Mouse (Mus musculus) neural tube, embryonic 11.5 days (tissue): ENCODE data around the gene Hcn1. TPM values are rescaled to one million over a fixed set of nuclear protein-coding genes. Genes with fewer than 3 reads are reported as not detected.
"Not testable (repeated sequence)": the region's sequence is repeated elsewhere in the genome, so short reads cannot be mapped to it uniquely, and the experiment has no call there.

Experiments used
- ATAC-seq: fragments of 200-750 bp; cut with Nextera tagmentation; 2 replicates; pipeline ENCODE4 v1.8.0; 2017; ENCODE audit warnings: moderate number of reproducible peaks, mild to moderate bottlenecking, moderate TSS enrichment, moderate library complexity; ENCODE audit not compliant: insufficient read depth, low FRiP score, low TSS enrichment
- DNase-seq: peaks from one replicate; pipeline ENCODE4 v3.0.0-alpha.2; 2015; ENCODE audit warnings: low spot score
- H3K27ac ChIP-seq: fragments of 300-500 bp; sonication (generic); 2 replicates; pipeline ENCODE4 v1.5.1; 2014; ENCODE audit warnings: low read depth, mild to moderate bottlenecking, low read length
- H3K27me3 ChIP-seq: fragments of 300-500 bp; sonication (generic); 2 replicates; pipeline ENCODE4 v1.6.1; 2014; ENCODE audit warnings: mild to moderate bottlenecking, low read length, mixed read lengths; ENCODE audit not compliant: control insufficient read depth, insufficient read depth
- H3K36me3 ChIP-seq: fragments of 300-500 bp; sonication (generic); 2 replicates; pipeline ENCODE4 v1.6.1; 2014; ENCODE audit warnings: mild to moderate bottlenecking, low read length, moderate library complexity, mixed read lengths; ENCODE audit not compliant: control insufficient read depth, insufficient read depth
- H3K4me1 ChIP-seq: fragments of 300-500 bp; sonication (generic); 2 replicates; pipeline ENCODE4 v1.6.1; 2014; ENCODE audit warnings: low read length, mixed read lengths; ENCODE audit not compliant: control insufficient read depth, insufficient read depth
- H3K4me2 ChIP-seq: fragments of 300-500 bp; sonication (generic); 2 replicates; pipeline ENCODE4 v1.6.1; 2014; ENCODE audit warnings: low read depth, mild to moderate bottlenecking, moderate library complexity
- H3K4me3 ChIP-seq: fragments of 300-500 bp; sonication (generic); 2 replicates; pipeline ENCODE4 v1.5.1; 2014; ENCODE audit warnings: low read depth, low read length
- H3K9ac ChIP-seq: fragments of 300-500 bp; sonication (generic); 2 replicates; pipeline ENCODE4 v1.6.1; 2014; ENCODE audit warnings: mild to moderate bottlenecking, low read length
- H3K9me3 ChIP-seq: fragments of 300-500 bp; sonication (generic); 2 replicates; pipeline ENCODE4 v1.6.1; 2016; ENCODE audit warnings: low read length; ENCODE audit not compliant: control insufficient read depth
- WGBS: fragments of 180-500 bp; shearing (Covaris S2); extraction: QIAGEN DNeasy Blood & Tissue Kit; methylation state at CpG from one replicate; pipeline ENCODE4 v1.1.7; 2014; 5-methylcytosine and 5-hydroxymethylcytosine counted together
- polyA plus RNA-seq: library from polyadenylated mRNA; unstranded; fragments of >200 nt; fragmentation: Nextera tagmentation; extraction: Ambion mirVana; gene quantifications from 2 replicates; pipeline ENCODE4 v1.2.1, GENCODE M21; 2014

Gene Hcn1
- polyA plus RNA-seq, 1 experiment from 2014 or later, result 0.09 TPM

GRCm38 (mm10) chr13:117999767-118000488 is 397.8 kb downstream of the Hcn1 start:
- Histone ChIP-seq H3K4me3 (no peak overlapping the region), H3K27ac (no peak overlapping the region), H3K4me2 (no peak overlapping the region), H3K4me1 (no peaks in the 10 kb centered on the region), H3K9me3 (no peaks in the 10 kb centered on the region), H3K27me3 (no peaks in the 10 kb centered on the region), H3K9ac (no peak overlapping the region), H3K36me3 (no peaks in the 10 kb centered on the region)
- 79% methylated on average over 2 of the region's 2 CpGs for WGBS
- ATAC-seq (no peak), DNase-seq (no peak)

DNA sequence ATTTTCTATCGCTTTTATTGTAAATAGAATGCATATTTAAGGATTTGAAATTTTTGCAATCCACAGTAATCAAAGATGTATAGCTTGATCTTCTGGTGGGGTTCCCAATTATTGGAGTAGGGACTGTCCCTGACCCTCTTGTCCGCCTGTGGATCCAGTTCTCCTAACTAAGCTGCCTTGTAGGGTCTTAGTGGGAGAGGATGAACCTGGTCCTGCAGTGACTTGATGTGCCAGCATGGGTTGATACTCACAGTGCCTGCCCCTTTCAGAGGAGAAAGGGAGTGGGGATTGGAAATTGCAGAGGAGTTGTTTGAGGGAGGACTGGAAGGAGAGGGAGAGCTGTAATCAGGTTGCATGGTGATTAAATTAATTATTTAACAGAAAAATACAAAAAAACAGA is 398.4 kb downstream of the Hcn1 start:
- no peaks in the 10 kb centered on the region for H3K27me3 ChIP-seq
- no peak overlapping the region for H3K4me2 ChIP-seq
- no peaks in the 10 kb centered on the region for H3K36me3 ChIP-seq
- H3K4me3 ChIP-seq, result no peak overlapping the region
- DNase-seq (no peak), ATAC-seq (no peak)
- 89% methylated on average over 2 of the region's 2 CpGs for WGBS
- no peak overlapping the region for H3K27ac ChIP-seq
- H3K9ac ChIP-seq, result no peak overlapping the region
- H3K9me3 ChIP-seq, result no peaks in the 10 kb centered on the region
- no peaks in the 10 kb centered on the region for H3K4me1 ChIP-seq

GRCm38 (mm10) chr13:118021176-118021575 is 419.1 kb downstream of the Hcn1 start:
- Histone ChIP-seq H3K4me2 (no peak overlapping the region), H3K9me3 (no peaks in the 10 kb centered on the region), H3K9ac (no peak overlapping the region), H3K27me3 (no peaks in the 10 kb centered on the region), H3K27ac (no peak overlapping the region), H3K4me1 (no peaks in the 10 kb centered on the region), H3K36me3 (no peaks in the 10 kb centered on the region), H3K4me3 (no peak overlapping the region)
- DNase-seq (no peak), ATAC-seq (no peak)
- 91% methylated on average over 1 of the region's 1 CpGs for WGBS

GRCm38 (mm10) chr13:118022891-118023290 is 420.8 kb downstream of the Hcn1 start:
- ATAC-seq, H3K4me3 ChIP-seq, H3K27me3 ChIP-seq, H3K9me3 ChIP-seq, DNase-seq, H3K4me2 ChIP-seq, H3K9ac ChIP-seq, H3K27ac ChIP-seq, H3K36me3 ChIP-seq, H3K4me1 ChIP-seq: not testable (repeated sequence)

- Histone ChIP-seq H3K27ac (no peak overlapping the region), H3K27me3 (no peaks in the 10 kb centered on the region), H3K4me1 (no peaks in the 10 kb centered on the region), H3K9me3 (no peaks in the 10 kb centered on the region), H3K9ac (no peak overlapping the region), H3K36me3 (no peaks in the 10 kb centered on the region), H3K4me3 (no peak overlapping the region), H3K4me2 (no peak overlapping the region)
- no peak for ATAC-seq
- DNase-seq, result no peak
- 86% methylated on average over 5 of the region's 5 CpGs for WGBS
Measured at GRCm38 (mm10) chr13:118023381-118023780, 421.3 kb downstream of the Hcn1 start.

- Histone ChIP-seq H3K9me3 (no peaks in the 10 kb centered on the region), H3K9ac (no peak overlapping the region), H3K27me3 (no peaks in the 10 kb centered on the region), H3K27ac (no peak overlapping the region), H3K4me2 (no peak overlapping the region), H3K4me3 (no peak overlapping the region), H3K4me1 (no peaks in the 10 kb centered on the region), H3K36me3 (no peaks in the 10 kb centered on the region)
- ATAC-seq (no peak), DNase-seq (no peak)
- 63% methylated on average over 2 of the region's 2 CpGs for WGBS
Measured at GRCm38 (mm10) chr13:118026510-118026909, 424.4 kb downstream of the Hcn1 start.

DNA sequence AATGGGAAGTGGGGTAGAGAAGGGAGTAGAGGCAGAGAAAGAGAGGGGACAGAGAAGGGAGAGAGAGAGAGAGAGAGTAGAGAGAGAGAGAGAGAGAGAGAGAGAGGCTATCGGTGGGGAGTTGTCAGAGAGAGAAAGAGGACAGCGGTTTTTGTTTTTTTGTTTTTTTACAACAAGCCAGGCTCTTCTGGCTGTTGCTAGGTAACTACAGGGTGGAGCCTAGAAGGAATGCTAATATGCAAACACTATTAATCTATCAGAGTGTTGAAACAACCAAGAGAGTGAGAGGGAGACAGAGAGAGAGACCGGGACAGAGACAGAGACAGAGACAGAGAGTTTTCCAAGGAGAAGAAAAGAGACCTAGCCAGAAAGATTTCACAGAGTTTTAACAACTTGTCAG is 425.7 kb downstream of the Hcn1 start:
- Histone ChIP-seq H3K4me3 (no peak overlapping the region), H3K27me3 (no peaks in the 10 kb centered on the region), H3K36me3 (no peaks in the 10 kb centered on the region), H3K9me3 (no peaks in the 10 kb centered on the region), H3K4me2 (no peak overlapping the region), H3K4me1 (no peaks in the 10 kb centered on the region), H3K9ac (no peak overlapping the region), H3K27ac (no peak overlapping the region)
- 32% methylated on average over 3 of the region's 3 CpGs for WGBS
- ATAC-seq (no peak), DNase-seq (no peak)

- H3K4me3 ChIP-seq, result no peak overlapping the region
- no peaks in the 10 kb centered on the region for H3K36me3 ChIP-seq
- H3K9me3 ChIP-seq, result no peaks in the 10 kb centered on the region
- 84% methylated on average over 4 of the region's 4 CpGs for WGBS
- no peaks in the 10 kb centered on the region for H3K4me1 ChIP-seq
- H3K27me3 ChIP-seq, result no peaks in the 10 kb centered on the region
- ATAC-seq (no peak), DNase-seq (no peak)
- no peak overlapping the region for H3K27ac ChIP-seq
- no peak overlapping the region for H3K4me2 ChIP-seq
- H3K9ac ChIP-seq, result no peak overlapping the region
Measured at GRCm38 (mm10) chr13:118028662-118029061, 426.5 kb downstream of the Hcn1 start.

GRCm38 (mm10) chr13:118029579-118029978 is 427.5 kb downstream of the Hcn1 start:
- 89% methylated on average over 3 of the region's 3 CpGs for WGBS
- no peak for ATAC-seq
- no peaks in the 10 kb centered on the region for H3K9me3 ChIP-seq
- no peak overlapping the region for H3K9ac ChIP-seq
- H3K4me2 ChIP-seq, result no peak overlapping the region
- H3K36me3 ChIP-seq, result no peaks in the 10 kb centered on the region
- no peaks in the 10 kb centered on the region for H3K27me3 ChIP-seq
- no peak overlapping the region for H3K4me3 ChIP-seq
- H3K4me1 ChIP-seq, result no peaks in the 10 kb centered on the region
- no peak overlapping the region for H3K27ac ChIP-seq
- DNase-seq, result no peak
